Mouse (Mus musculus) limb, embryonic 10.5 days (tissue): ENCODE measurements at regions not wholly inside any gene's neighbourhood (a gene's known extent, or its start where the extent isn't known, plus 50 kb on each side); places are given as distances from the start of the nearest gene placed in this dataset.

ENCODE experiments used
- DNase-seq: peaks from one replicate; pipeline ENCODE4 v3.0.0-alpha.2; 2017; ENCODE audit warnings: low spot score
- H3K27ac ChIP-seq: fragments of 300-500 bp; sonication (generic); 2 replicates; pipeline ENCODE4 v1.5.1; 2016; ENCODE audit warnings: mild to moderate bottlenecking
- H3K27me3 ChIP-seq: fragments of 300-500 bp; sonication (generic); 2 replicates; pipeline ENCODE4 v1.6.1; 2016; ENCODE audit warnings: low read depth, mild to moderate bottlenecking; ENCODE audit not compliant: poor library complexity, severe bottlenecking
- H3K36me3 ChIP-seq: fragments of 300-500 bp; sonication (generic); 2 replicates; pipeline ENCODE4 v1.6.1; 2016; ENCODE audit warnings: mild to moderate bottlenecking, moderate library complexity
- H3K4me1 ChIP-seq: fragments of 300-500 bp; sonication (generic); 2 replicates; pipeline ENCODE4 v1.6.1; 2016
- H3K4me3 ChIP-seq: fragments of 300-500 bp; sonication (generic); 2 replicates; pipeline ENCODE4 v1.5.1; 2016; ENCODE audit warnings: mild to moderate bottlenecking, moderate library complexity
- H3K9me3 ChIP-seq: fragments of 300-500 bp; sonication (generic); replicated peaks from 2 replicates; pipeline ENCODE4 v1.6.1; 2016; ENCODE audit warnings: mild to moderate bottlenecking
- WGBS: fragments of 180-500 bp; shearing (Covaris S2); methylation state at CpG from one replicate; pipeline ENCODE4 v1.1.7; 2016; 5-methylcytosine and 5-hydroxymethylcytosine counted together

DNA sequence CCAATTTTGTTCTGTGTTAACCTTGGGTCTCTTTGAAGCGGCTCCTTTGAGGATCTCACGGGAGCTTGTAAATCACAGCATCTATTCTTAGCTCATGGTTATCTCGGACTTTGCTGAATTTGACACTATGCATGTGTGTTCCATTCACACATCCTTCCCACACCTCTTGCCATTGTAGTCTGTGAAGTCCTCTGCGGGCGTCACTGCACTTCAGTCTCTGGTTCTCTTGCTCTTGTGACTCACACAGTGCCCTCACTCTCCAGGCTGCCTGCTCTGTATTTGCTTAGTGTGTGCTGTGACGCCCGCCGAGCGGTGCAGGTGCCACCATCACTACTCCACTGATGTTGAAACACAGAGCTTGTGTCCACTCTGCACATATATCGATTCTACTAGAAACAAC, 1271.2 kb downstream of the Synb start:
- H3K9me3 ChIP-seq = no peaks in the 10 kb centered on the region
- no peak overlapping the region for H3K4me3 ChIP-seq
- DNase-seq = no peak
- H3K27me3 ChIP-seq = no peaks in the 10 kb centered on the region
- WGBS = 83% methylated on average over 10 of the region's 10 CpGs
- H3K4me1 ChIP-seq = no peaks in the 10 kb centered on the region
- no peaks in the 10 kb centered on the region for H3K36me3 ChIP-seq
- no peak overlapping the region for H3K27ac ChIP-seq

DNA sequence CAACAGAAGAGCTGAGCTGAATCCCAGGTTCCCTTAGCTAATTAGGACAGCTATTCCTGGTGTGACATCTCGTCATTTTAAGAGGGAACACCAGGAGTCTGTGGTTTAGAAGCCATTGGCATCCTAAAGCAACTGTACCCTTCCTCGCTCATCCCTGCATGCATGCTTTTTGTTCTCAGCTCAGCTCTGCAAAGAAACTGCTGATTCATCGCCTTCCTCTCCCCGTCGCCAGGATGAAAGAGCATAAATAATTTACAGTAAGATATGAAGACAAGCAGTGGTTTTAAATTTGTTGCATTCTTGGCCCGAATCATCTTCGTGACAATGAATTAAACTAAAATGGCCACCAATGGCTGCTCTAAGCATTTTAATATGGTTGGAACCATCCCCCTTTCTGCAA, 1272.9 kb downstream of the Synb start:
- H3K36me3 ChIP-seq = no peaks in the 10 kb centered on the region
- no peaks in the 10 kb centered on the region for H3K9me3 ChIP-seq
- no peak overlapping the region for H3K27ac ChIP-seq
- no peak overlapping the region for H3K4me3 ChIP-seq
- 83% methylated on average over 7 of the region's 7 CpGs for WGBS
- DNase-seq = no peak
- no peaks in the 10 kb centered on the region for H3K4me1 ChIP-seq
- H3K27me3 ChIP-seq = no peaks in the 10 kb centered on the region

DNA sequence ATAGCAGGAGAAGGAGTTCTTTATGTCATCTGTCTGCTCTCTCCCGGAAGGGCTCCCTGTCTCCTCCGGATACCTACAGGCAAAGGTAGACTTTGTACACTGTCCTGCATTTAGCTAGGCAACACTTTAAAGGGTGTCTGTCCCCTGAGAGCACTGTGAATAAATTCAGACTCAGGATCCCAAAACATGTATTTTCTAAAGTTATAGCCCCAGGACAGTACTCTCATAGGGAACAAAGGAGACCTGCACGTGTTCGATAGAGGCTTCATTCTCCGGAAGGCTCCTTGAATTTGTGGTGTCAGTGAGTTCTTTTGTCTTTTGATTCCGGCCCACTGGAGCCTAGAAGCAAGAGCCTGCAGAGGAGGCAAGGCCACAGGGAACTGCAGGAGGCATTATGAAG, 1273.3 kb downstream of the Synb start:
- no peak for DNase-seq
- Histone ChIP-seq H3K9me3 (no peaks in the 10 kb centered on the region), H3K4me1 (no peaks in the 10 kb centered on the region), H3K27ac (no peak overlapping the region), H3K27me3 (no peaks in the 10 kb centered on the region), H3K36me3 (no peaks in the 10 kb centered on the region), H3K4me3 (no peak overlapping the region)
- WGBS = 93% methylated on average over 6 of the region's 6 CpGs

DNA sequence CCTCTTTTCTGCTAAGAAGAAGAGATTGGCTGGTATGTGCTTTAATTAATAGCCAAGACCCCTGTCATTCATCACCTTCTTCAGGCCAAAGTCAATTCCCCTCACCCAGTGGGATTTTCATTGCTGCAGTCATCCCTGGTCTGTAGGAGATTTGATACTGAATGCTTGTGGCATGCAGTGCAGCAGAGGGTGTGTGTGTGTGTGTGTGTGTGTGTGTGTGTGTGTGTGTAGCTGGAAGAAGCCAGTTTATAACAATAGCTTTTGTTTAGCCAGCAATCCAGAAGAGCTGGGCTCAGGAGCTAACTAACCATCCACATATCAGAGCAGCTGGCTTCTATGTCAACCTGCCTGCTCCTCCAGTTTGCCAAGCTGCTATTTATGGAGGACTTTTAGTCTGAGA, 1275.4 kb downstream of the Synb start:
- Histone ChIP-seq H3K4me1 (no peaks in the 10 kb centered on the region), H3K9me3 (no peaks in the 10 kb centered on the region), H3K36me3 (no peaks in the 10 kb centered on the region), H3K27me3 (no peaks in the 10 kb centered on the region), H3K4me3 (no peak overlapping the region), H3K27ac (no peak overlapping the region)
- DNase-seq = no peak

DNA sequence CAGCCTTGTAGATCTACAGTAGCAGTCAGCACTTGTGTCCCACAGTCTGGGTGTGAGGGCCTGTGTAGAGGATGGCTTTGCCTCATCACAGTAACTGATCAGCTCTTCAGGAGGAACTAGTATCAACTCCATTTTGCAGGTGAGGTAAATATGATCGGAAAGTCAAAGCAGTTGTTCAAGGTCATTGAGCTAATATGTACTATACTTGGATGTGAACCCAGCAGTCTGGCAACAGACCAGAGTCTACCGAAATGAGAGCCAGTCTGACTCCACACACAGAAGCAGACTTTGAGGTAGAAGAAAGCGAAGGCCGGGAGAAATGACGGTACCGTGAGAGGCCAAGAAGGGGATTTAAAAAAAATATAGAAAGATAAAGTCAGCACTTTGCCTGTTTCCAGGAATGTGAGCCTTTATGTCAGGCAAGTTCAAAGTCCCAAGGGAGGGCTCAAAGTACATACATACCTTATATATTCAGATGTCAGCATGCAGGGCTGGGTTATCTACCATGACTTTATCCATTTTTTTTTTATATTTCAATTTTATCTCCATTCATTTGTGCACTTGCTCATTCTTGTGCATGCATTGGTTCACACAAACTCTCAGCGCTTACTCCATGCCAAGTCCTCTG, 1297.2 kb downstream of the Synb start:
- Histone ChIP-seq H3K4me3 (no peak overlapping the region), H3K4me1 (no peaks in the 10 kb centered on the region)
- 96% methylated on average over 7 of the region's 7 CpGs for WGBS

DNA sequence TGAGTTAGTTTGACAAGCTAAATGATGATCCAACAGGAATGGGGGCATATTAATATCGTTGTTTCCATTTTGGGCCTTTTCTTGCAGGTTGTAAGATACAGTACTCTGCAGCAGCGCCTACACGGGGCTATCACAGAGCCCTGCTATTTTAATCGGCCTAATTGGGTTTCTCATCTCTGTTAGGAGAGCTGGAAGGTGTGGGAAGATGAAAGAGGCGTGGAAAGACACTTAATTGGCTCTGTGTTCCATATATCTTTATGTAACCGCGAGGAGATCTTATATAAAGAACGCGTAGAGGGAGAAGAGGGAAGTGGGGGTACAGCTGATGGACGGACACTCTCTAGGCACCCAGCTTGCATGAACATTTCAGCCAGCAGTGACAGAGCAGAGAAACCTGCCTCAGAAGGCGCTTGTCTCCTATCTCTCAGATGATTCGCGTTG, 1300.5 kb downstream of the Synb start:
- Histone ChIP-seq H3K9me3 (no peaks in the 10 kb centered on the region), H3K4me1 (no peaks in the 10 kb centered on the region), H3K36me3 (no peaks in the 10 kb centered on the region), H3K4me3 (no peak overlapping the region), H3K27ac (no peak overlapping the region), H3K27me3 (0 out of 2 replicates have a peak, but pooled peaks cover 6% of the 10 kb centered on the region)
- WGBS = 59% methylated on average over 13 of the region's 13 CpGs
- DNase-seq = no peak

More for the DNA sequence above, 1297.2 kb downstream of the Synb start:
- H3K27me3 ChIP-seq = 0 out of 2 replicates have a peak, but pooled peaks cover 6% of the 10 kb centered on the region
- no peak for DNase-seq
- no peaks in the 10 kb centered on the region for H3K36me3 ChIP-seq
- H3K9me3 ChIP-seq = no peaks in the 10 kb centered on the region
- no peak overlapping the region for H3K27ac ChIP-seq

DNA sequence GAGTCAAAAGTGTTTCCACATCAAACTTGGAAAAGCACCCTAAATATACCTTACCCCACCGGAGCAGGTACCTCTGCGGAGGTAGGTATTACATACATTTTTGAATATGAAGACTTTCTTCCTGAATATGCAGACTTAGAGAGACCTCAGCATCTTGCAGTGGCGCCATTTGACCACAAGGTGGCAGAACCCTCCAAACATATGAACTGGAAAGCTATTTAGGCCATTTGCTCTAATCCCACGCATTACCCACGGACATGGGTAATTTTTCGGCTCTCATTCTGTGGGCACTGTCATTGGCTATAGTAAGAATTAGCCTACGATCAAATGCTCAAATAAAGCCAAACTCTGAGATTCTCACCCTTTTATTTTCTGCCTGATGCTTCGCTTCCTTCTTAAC, 1301.0 kb downstream of the Synb start:
- Histone ChIP-seq H3K36me3 (no peaks in the 10 kb centered on the region), H3K4me1 (no peaks in the 10 kb centered on the region), H3K27ac (no peak overlapping the region), H3K9me3 (no peaks in the 10 kb centered on the region), H3K27me3 (0 out of 2 replicates have a peak, but pooled peaks cover 6% of the 10 kb centered on the region), H3K4me3 (no peak overlapping the region)
- 21% methylated on average over 8 of the region's 8 CpGs for WGBS
- DNase-seq = peak; percentile 78

DNA sequence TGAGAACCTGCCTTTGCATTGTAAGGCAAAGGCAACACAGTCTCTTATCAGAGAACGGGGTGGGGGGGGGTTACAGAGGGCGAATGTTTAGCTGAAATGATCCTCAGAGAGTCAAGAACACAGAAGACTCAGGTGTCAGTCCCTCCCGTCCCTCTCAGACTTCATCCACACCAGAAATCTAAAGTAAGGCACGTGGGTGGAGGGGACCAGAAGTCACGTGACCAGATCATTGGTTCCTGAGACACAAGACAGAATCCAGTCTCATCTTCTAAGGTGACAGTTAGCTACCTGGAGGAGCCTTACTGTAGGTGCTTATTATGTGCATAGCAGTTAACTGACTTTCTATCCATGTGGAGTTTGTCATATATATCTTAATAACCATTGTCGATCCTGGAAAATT, 1302.0 kb downstream of the Synb start:
- no peak overlapping the region for H3K27ac ChIP-seq
- H3K4me3 ChIP-seq = no peak overlapping the region
- H3K4me1 ChIP-seq = no peaks in the 10 kb centered on the region
- DNase-seq = no peak
- no peaks in the 10 kb centered on the region for H3K9me3 ChIP-seq
- H3K36me3 ChIP-seq = no peaks in the 10 kb centered on the region
- H3K27me3 ChIP-seq = 0 out of 2 replicates have a peak, but pooled peaks cover 6% of the 10 kb centered on the region
- WGBS = 68% methylated on average over 6 of the region's 6 CpGs

DNA sequence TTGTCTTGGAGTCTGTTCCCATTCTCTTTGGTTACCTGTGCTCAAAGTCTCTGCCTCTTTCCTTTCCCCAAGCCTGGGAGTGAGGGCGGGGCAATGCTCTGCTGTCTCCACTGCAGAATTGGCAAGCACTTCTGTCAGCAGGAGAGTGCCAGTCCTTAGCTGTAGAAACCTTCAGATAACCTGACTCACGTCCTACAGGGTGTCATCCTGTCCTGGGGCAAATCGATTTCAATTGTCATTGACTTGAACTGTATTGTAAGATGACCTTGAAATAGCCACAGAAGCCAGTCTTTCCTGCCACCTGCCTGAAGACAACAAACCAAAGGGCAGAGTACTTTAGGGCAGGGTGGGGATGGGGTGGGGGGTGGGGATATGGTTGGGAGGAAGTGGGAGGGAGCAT, 1303.8 kb downstream of the Synb start:
- Histone ChIP-seq H3K4me1 (no peaks in the 10 kb centered on the region), H3K4me3 (no peak overlapping the region), H3K9me3 (no peaks in the 10 kb centered on the region), H3K36me3 (no peaks in the 10 kb centered on the region), H3K27me3 (0 out of 2 replicates have a peak, but pooled peaks cover 6% of the 10 kb centered on the region), H3K27ac (no peak overlapping the region)
- WGBS = 77% methylated on average over 3 of the region's 3 CpGs
- no peak for DNase-seq
